39 mouse cellular contexts compared by ENCODE assay signal in the genomic region with DNA sequence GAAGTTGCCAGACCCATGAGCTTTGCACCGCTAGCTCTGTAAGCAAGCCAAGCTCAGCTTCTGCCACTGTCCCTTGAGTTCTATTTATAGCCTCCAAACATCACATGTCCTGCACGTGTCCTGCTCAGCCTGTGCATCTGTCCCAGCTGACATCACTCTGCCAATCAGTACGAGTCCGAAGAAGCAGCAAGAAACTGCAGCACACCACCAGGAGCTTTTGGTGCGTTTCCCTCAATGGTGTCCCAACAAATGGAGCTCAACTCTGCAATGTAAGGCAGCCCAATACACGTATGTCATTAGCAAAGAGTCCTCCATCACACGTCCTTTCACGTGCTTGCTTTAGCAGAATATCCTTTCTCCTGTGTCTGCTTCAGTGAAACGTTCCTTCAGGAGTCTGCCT. TPM values are rescaled to one million over a fixed set of nuclear protein-coding genes. Genes with fewer than 3 reads are reported as not detected.
"Had no signal": no experiment of that assay in that cellular context is flagged by ENCODE, and none has a peak within 500 bp of the region (broad histone marks: within the 10 kb centered on the region; RNA-seq: fewer than 3 reads in every experiment).

No protein-coding gene starts in this region.

- DNase-seq: gastrocnemius, adult 2 months; gastrocnemius, postnatal 10 days; gastrocnemius, postnatal 25 days; heart, postnatal 10 days; heart, postnatal 4 days; kidney, adult 18-20 months; kidney, adult 8-10 months; kidney, postnatal 10 days; kidney, postnatal 25 days; kidney, postnatal 4 days; liver; liver, embryonic 13.5 days had no signal

- H3K27me3 ChIP-seq: intestine, embryonic 15.5 days had no signal

- ATAC-seq: hindbrain, embryonic 16.5 days; inflammation-experienced regulatory T-cells, adult 6 months; intestine, embryonic 15.5 days; intestine, postnatal 0 days had no signal

- H3K4me1 ChIP-seq: heart, embryonic 10.5 days; heart, embryonic 12.5 days; hindbrain, embryonic 10.5 days; hindbrain, embryonic 12.5 days; intestine, embryonic 15.5 days; limb, embryonic 10.5 days; limb, embryonic 12.5 days; liver, embryonic 13.5 days had no signal

- H3K9ac ChIP-seq: heart, embryonic 12.5 days; hindbrain, embryonic 12.5 days; hindbrain, embryonic 14.5 days; intestine, embryonic 15.5 days; limb, embryonic 12.5 days; liver, embryonic 13.5 days had no signal

- H3K4me2 ChIP-seq: heart, embryonic 12.5 days; hindbrain, embryonic 12.5 days; hindbrain, embryonic 14.5 days; intestine, embryonic 15.5 days; limb, embryonic 12.5 days; liver, embryonic 11.5 days; liver, embryonic 13.5 days had no signal

- H3K4me3 ChIP-seq: gastrocnemius, adult 2 months; heart, embryonic 10.5 days; heart, embryonic 12.5 days; hindbrain, embryonic 10.5 days; hindbrain, embryonic 12.5 days; intestine, embryonic 15.5 days; layer of hippocampus, adult 2 months; left cerebral cortex, adult 2 months; limb, embryonic 10.5 days; limb, embryonic 12.5 days; liver, embryonic 13.5 days had no signal

- H3K27ac ChIP-seq: gastrocnemius, adult 2 months; heart, embryonic 10.5 days; hindbrain, embryonic 10.5 days; hindbrain, embryonic 12.5 days; hindbrain, embryonic 14.5 days; intestine, embryonic 15.5 days; layer of hippocampus, adult 2 months; left cerebral cortex, adult 2 months; limb, embryonic 10.5 days; limb, embryonic 12.5 days; liver, embryonic 13.5 days had no signal

- H3K36me3 ChIP-seq: heart, embryonic 10.5 days; heart, embryonic 12.5 days; hindbrain, embryonic 10.5 days; hindbrain, embryonic 12.5 days; intestine, embryonic 15.5 days; limb, embryonic 10.5 days; limb, embryonic 12.5 days; liver, embryonic 13.5 days had no signal

- H3K9me3 ChIP-seq: heart, embryonic 10.5 days; hindbrain, embryonic 10.5 days; hindbrain, embryonic 12.5 days; intestine, embryonic 15.5 days; limb, embryonic 10.5 days; limb, embryonic 12.5 days; liver, embryonic 13.5 days had no signal

RNA-seq across cellular contexts. Expression of gene Hoxb13, which starts 33.6 kb away (rescaled TPM):
- total RNA-seq: gastrocnemius, adult 2 months; gastrocnemius, postnatal 10 days; gastrocnemius, postnatal 25 days; gastrocnemius, postnatal 4 days; granulocyte monocyte progenitor cell, adult 5-6 weeks; heart, adult 8-10 months; heart, postnatal 10 days; heart, postnatal 25 days; heart, postnatal 4 days; layer of hippocampus, adult 2 months; layer of hippocampus, postnatal 10 days; layer of hippocampus, postnatal 25 days; left cerebral cortex, adult 2 months; left cerebral cortex, postnatal 14 days; left cerebral cortex, postnatal 36 days had no signal
- polyA plus RNA-seq: heart, embryonic 10.5 days; heart, embryonic 12.5 days; heart, embryonic 14.5 days; hindbrain, embryonic 10.5 days; hindbrain, embryonic 12.5 days; hindbrain, embryonic 14.5 days; hindbrain, embryonic 16.5 days; inflammation-experienced regulatory T-cells, adult 6 months; intestine, postnatal 0 days; kidney, embryonic 14.5 days; kidney, embryonic 16.5 days; limb, embryonic 10.5 days; limb, embryonic 12.5 days; limb, embryonic 14.5 days; liver, embryonic 11.5 days; liver, embryonic 13.5 days had no signal

RNA-seq across cellular contexts. Expression of gene Hoxb9, which starts 43.6 kb away (rescaled TPM):
- total RNA-seq: granulocyte monocyte progenitor cell, adult 5-6 weeks; heart, adult 8-10 months; heart, postnatal 10 days; heart, postnatal 25 days; heart, postnatal 4 days; layer of hippocampus, adult 2 months; layer of hippocampus, postnatal 10 days; layer of hippocampus, postnatal 25 days; left cerebral cortex, adult 2 months; left cerebral cortex, postnatal 14 days; left cerebral cortex, postnatal 36 days had no signal
- polyA plus RNA-seq: heart, embryonic 14.5 days; heart, embryonic 16.5 days; hindbrain, embryonic 10.5 days; inflammation-experienced regulatory T-cells, adult 6 months had no signal

RNA-seq across cellular contexts. Expression of gene Hoxb8, which starts 54.0 kb away (rescaled TPM):
- total RNA-seq: granulocyte monocyte progenitor cell, adult 5-6 weeks; heart, adult 8-10 months; heart, postnatal 10 days; heart, postnatal 25 days; heart, postnatal 4 days; layer of hippocampus, adult 2 months; layer of hippocampus, postnatal 10 days; layer of hippocampus, postnatal 25 days; left cerebral cortex, adult 2 months; left cerebral cortex, postnatal 14 days; left cerebral cortex, postnatal 36 days had no signal
- polyA plus RNA-seq: heart, embryonic 12.5 days; heart, embryonic 14.5 days; heart, embryonic 16.5 days; inflammation-experienced regulatory T-cells, adult 6 months; liver, embryonic 13.5 days had no signal

RNA-seq across cellular contexts. Expression of gene Hoxb7, which starts 58.7 kb away (rescaled TPM):
- total RNA-seq: granulocyte monocyte progenitor cell, adult 5-6 weeks; heart, adult 8-10 months; heart, postnatal 10 days; heart, postnatal 25 days; layer of hippocampus, adult 2 months; layer of hippocampus, postnatal 10 days; layer of hippocampus, postnatal 25 days; left cerebral cortex, adult 2 months; left cerebral cortex, postnatal 14 days; left cerebral cortex, postnatal 36 days had no signal
- polyA plus RNA-seq: heart, embryonic 14.5 days; hindbrain, embryonic 10.5 days; inflammation-experienced regulatory T-cells, adult 6 months had no signal
